Mouse (Mus musculus) limb, embryonic 14.5 days (tissue): Measurements from ENCODE around the gene Adamts8. TPM values are rescaled to one million over a fixed set of nuclear protein-coding genes. Genes with fewer than 3 reads are reported as not detected.

Source experiments
- ATAC-seq: fragments of 200-750 bp; cut with Nextera tagmentation; 2 replicates; pipeline ENCODE4 v1.8.0; 2017; ENCODE audit warnings: low read depth, moderate number of reproducible peaks, moderate TSS enrichment; ENCODE audit not compliant: low FRiP score
- DNase-seq: peaks from one replicate; pipeline ENCODE4 v3.0.0-alpha.2; 2015; ENCODE audit warnings: low spot score
- H3K27ac ChIP-seq: fragments of 300-500 bp; sonication (generic); replicated peaks from 2 replicates; pipeline ENCODE4 v1.5.1; 2014; ENCODE audit warnings: low read depth, mild to moderate bottlenecking, low read length, moderate library complexity, mixed read lengths
- H3K27me3 ChIP-seq: fragments of 300-500 bp; sonication (generic); 2 replicates; pipeline ENCODE4 v1.6.1; 2014; ENCODE audit warnings: low read length, mixed read lengths; ENCODE audit not compliant: control insufficient read depth, insufficient read depth
- H3K36me3 ChIP-seq: fragments of 300-500 bp; sonication (generic); 2 replicates; pipeline ENCODE4 v1.6.1; 2014; ENCODE audit warnings: mild to moderate bottlenecking, low read length, moderate library complexity, mixed read lengths; ENCODE audit not compliant: control insufficient read depth, insufficient read depth
- H3K4me1 ChIP-seq: fragments of 300-500 bp; sonication (generic); 2 replicates; pipeline ENCODE4 v1.6.1; 2014; ENCODE audit warnings: antibody characterized with exemption, low read length, mixed read lengths; ENCODE audit not compliant: control insufficient read depth, insufficient read depth
- H3K4me2 ChIP-seq: fragments of 300-500 bp; sonication (generic); replicated peaks from 2 replicates; pipeline ENCODE4 v1.6.1; 2014; ENCODE audit warnings: low read depth, mild to moderate bottlenecking, low read length, moderate library complexity; ENCODE audit not compliant: severe bottlenecking
- H3K4me3 ChIP-seq: fragments of 300-500 bp; sonication (generic); replicated peaks from 2 replicates; pipeline ENCODE4 v1.5.1; 2014; ENCODE audit warnings: low read length
- H3K9ac ChIP-seq: fragments of 300-500 bp; sonication (generic); 2 replicates; pipeline ENCODE4 v1.6.1; 2014; ENCODE audit warnings: mild to moderate bottlenecking, low read depth, low read length, moderate library complexity; ENCODE audit not compliant: severe bottlenecking
- H3K9me3 ChIP-seq: fragments of 300-500 bp; sonication (generic); 2 replicates; pipeline ENCODE4 v1.6.1; 2016; ENCODE audit warnings: low read length; ENCODE audit not compliant: control insufficient read depth
- POLR2A ChIP-seq: fragments of 200-500 bp; IDR thresholded peaks from 2 replicates; pipeline ENCODE4 v1.8.0; 2012; ENCODE audit warnings: inconsistent platforms, mild to moderate bottlenecking, moderate library complexity, borderline replicate concordance; ENCODE audit not compliant: insufficient read depth, insufficient read length; ENCODE audit errors: extremely low read depth
- WGBS: fragments of 180-500 bp; shearing (Covaris S2); extraction: QIAGEN DNeasy Blood & Tissue Kit; methylation state at CpG from one replicate; pipeline ENCODE4 v1.1.7; 2014; 5-methylcytosine and 5-hydroxymethylcytosine counted together
- polyA plus RNA-seq, 2 experiments: library from polyadenylated mRNA; depleted of rRNA in 1 of 2; stranded (reverse) in 1 of 2; unstranded in 1 of 2; fragments of >200 nt; fragmentation: Nextera tagmentation in 1 of 2; extraction: Ambion mirVana in 1 of 2; gene quantifications; 2 replicates each; pipeline versions ENCODE4 v1.2.1 to v1.2.3; 2012 to 2014

Gene Adamts8
- polyA plus RNA-seq, 2 experiments: 4.2 to 5.0 TPM

GRCm38 (mm10) chr9:31012674-31013073 lies 70.3 kb downstream of the Adamts8 start:
- no peak overlapping the region for H3K4me2 ChIP-seq
- 82% methylated on average over 4 of the region's 4 CpGs for WGBS
- no peak overlapping the region for H3K9ac ChIP-seq
- ATAC-seq (no peak), DNase-seq (no peak)
- H3K4me3 ChIP-seq: no peak overlapping the region
- H3K4me1 ChIP-seq: no peaks in the 10 kb centered on the region
- no peak overlapping the region for H3K27ac ChIP-seq
- H3K27me3 ChIP-seq: no peaks in the 10 kb centered on the region
- H3K36me3 ChIP-seq: no peaks in the 10 kb centered on the region
- no peak for TF ChIP-seq POLR2A
- no peaks in the 10 kb centered on the region for H3K9me3 ChIP-seq

- H3K9ac ChIP-seq: no peak overlapping the region
- TF ChIP-seq POLR2A: no peak
- H3K9me3 ChIP-seq: no peaks in the 10 kb centered on the region
- H3K4me3 ChIP-seq: no peak overlapping the region
- DNase-seq (no peak), ATAC-seq (no peak)
- H3K4me2 ChIP-seq: no peak overlapping the region
- no peaks in the 10 kb centered on the region for H3K36me3 ChIP-seq
- no peak overlapping the region for H3K27ac ChIP-seq
- H3K27me3 ChIP-seq: no peaks in the 10 kb centered on the region
- H3K4me1 ChIP-seq: no peaks in the 10 kb centered on the region
- WGBS: 90% methylated on average over 4 of the region's 4 CpGs
These were observed 71.1 kb downstream of the Adamts8 start for GRCm38 (mm10) chr9:31013415-31013814.

Other genes starting within 250 kb of the Adamts8 start
- gene Adamts15, start 20.1 kb upstream of the Adamts8 start, polyA plus RNA-seq (2012; rRNA removed): 33.2 and 39.5 TPM in 2 replicates
- gene Adamts15, start 20.1 kb upstream of the Adamts8 start, polyA plus RNA-seq (2014; fragmentation: Nextera tagmentation; extraction: Ambion mirVana): 29.0 and 39.9 TPM in 2 replicates
- gene Zbtb44, start 88.1 kb downstream of the Adamts8 start, polyA plus RNA-seq (2012; rRNA removed): 8.3 and 8.7 TPM in 2 replicates
- 6.9 and 7.8 TPM in 2 replicates for gene Zbtb44, start 88.1 kb downstream of the Adamts8 start, polyA plus RNA-seq (2014; fragmentation: Nextera tagmentation; extraction: Ambion mirVana)
- gene St14, start 189.3 kb downstream of the Adamts8 start, polyA plus RNA-seq (2012; rRNA removed): 7.8 and 8.4 TPM in 2 replicates
- 11.4 and 12.3 TPM in 2 replicates for gene St14, start 189.3 kb downstream of the Adamts8 start, polyA plus RNA-seq (2014; fragmentation: Nextera tagmentation; extraction: Ambion mirVana)